Mouse (Mus musculus) CD4-positive helper T cell, adult 2 months (primary cell): Measurements from ENCODE around the gene Pon2.

Source experiments
- DNase-seq: peaks from one replicate; pipeline ENCODE4 v3.0.0-alpha.2; 2012; ENCODE audit warnings: low read depth, missing footprints, low spot score

Gene Pon2

DNA sequence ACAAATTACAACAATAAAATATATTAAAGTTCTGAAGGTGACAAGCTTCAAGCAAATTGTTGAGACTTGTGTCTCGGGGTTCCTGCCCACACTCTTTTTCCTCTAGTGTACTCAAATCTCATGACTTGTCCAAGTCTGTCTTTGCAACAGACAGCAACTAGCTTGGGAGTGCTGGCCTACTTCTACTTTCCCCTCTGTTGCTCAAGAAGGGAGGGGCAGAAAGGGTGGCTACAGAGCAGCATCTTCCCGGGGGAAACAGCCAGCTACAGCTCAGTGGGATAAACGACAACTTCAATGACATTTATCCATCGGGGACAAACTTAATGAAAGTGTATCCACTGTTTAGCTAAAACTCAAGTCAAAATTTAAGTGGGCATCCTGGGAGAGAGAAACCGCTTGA is 5.4 kb downstream of the Pon2 start:
- DNase-seq, result no peak

DNA sequence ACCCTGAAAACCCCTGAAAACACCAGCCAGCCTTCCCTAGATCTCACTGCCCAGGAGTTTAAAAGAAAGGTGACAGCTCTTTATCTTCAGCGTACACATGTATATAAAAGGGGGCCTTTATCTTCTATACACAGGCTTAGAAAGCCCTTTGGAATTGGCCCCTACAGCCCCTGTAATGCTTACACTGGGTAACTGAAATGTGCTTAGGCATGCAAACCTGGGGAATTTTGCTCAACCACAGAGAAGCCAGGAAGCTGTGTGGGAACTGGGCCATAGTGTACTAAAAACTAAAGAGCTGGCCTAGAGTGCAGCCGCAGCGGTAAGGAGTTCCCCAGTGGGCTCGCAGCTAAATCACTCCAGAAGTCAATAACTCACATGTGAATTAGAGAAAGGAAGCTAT is 6.8 kb downstream of the Pon2 start:
- DNase-seq, result no peak

DNA sequence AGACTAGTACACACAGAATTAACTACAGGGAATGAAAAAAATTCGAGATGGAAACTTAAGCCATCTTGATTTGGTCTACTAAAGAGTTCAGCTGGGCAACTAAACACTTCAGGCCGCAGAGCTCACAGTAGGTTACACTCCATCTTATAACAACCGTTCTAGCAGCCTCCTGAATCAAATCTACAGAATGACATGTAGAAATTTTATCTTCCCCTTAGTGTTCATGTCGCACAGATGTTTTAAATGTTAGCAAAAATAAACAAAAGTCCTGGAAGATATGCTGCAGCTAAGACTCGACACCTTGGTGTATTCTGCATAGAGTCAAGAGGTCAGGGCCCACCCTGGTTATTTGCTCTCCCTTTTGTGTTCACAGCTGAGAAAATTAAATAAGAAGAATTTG is 10.3 kb downstream of the Pon2 start:
- DNase-seq, result no peak

DNA sequence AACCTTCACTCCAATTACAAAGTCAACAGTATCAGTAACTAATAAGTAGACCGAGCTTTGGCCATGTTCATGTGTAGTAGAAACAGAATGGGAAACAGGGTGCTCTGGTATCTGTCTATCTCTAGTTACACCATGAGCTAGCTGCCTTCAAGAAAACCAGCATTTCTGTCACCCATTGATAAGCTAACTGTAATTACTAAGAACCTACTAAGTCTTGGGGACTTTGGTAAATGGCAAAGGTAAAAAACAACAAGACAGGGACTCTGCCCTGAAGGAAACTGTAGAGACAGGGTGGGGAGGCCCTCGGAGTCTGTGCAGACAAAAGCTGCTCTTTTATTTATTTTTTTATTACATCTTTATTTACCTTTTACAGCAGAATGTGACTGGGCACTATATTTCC is 10.9 kb downstream of the Pon2 start:
- no peak for DNase-seq

DNA sequence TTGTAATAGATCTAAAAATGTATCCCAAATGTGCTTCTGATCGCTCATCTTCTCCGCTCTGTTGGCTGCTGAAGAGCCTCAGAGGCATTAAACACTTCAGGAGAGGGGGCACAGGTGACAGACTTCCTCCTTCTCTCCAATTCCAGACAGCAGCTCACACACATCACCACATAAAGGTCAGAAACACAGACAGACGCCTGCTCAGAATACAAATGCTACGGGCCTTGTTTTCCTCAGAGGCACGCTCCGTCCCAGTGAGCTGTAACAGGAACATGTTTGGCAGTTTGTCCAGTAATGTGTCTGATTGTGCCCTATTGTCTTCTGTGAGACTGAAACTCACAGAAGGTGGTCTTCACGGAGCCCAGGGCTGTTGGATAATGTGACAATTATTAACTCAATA is 15.8 kb downstream of the Pon2 start:
- no peak for DNase-seq

DNA sequence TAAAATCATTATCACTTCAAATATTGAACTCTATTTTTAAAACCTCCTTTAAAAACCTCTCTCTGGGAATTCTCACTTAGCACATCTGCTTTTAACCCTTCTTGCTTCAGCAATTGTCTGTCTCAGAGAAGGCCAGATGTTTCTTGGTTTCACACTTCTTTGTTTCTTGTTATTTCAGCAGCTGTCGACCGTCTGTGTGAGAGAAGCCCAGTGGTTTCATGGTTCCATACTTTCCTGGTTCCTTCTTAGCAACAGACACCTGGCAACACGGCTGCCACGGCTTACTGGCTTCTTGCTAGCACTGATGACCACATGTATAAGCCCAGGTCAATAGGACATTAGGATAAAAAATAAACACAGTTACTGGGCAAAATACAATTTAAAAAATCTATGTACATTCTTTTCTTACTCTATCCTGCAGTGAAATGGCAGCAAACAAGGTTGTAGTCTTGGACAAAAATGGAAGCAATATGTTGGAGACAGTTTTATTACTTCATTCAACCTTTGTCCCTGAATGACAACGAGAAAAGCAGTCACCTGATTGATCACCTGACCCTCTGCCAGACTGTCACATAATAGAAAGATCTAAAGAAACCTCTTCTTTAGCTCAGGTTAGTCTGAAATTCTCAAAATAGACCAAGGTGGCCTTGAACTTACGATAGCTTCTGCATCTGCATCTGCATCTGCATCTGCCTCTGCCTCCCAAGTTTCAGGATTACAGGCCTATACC is 17.5 kb downstream of the Pon2 start:
- no peak for DNase-seq

DNA sequence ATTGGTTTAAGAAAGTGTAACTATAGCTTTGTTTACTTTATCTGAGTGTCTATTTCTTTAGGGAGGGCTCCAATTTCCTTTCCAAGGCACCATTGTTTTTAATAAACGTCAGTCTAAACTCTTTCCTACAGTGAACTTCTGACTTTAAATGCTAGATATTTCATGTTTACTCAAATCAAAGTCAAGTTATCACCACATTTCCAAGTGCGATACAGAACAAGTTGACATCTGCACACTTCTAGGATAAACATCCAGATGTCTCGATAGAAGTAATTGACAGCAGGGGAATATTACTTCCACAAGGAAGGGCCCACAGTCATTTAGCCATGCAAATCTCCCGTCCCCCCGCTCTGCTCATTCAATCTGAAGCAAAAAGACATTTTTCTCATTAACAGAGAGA is 20.3 kb downstream of the Pon2 start:
- no peak for DNase-seq

DNA sequence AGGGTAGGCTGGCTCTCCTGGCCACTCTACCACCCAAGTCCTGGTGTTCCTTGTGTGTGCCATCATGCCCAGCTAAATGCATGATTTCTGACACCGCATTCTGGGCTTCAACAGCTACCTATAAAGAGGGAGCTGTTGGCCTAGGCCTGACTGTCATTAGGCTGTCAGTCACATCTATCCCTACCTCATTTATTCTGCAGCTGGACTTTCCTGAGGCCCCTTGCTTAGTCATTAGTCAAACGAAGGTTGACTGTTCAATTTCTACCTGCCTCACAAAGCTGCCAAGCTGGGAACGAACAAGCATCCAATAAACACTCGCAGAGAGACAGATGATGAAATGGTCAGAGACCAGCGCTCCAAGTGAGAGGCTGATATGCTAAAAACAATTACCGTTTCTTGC is 28.6 kb downstream of the Pon2 start:
- DNase-seq, result no peak

DNA sequence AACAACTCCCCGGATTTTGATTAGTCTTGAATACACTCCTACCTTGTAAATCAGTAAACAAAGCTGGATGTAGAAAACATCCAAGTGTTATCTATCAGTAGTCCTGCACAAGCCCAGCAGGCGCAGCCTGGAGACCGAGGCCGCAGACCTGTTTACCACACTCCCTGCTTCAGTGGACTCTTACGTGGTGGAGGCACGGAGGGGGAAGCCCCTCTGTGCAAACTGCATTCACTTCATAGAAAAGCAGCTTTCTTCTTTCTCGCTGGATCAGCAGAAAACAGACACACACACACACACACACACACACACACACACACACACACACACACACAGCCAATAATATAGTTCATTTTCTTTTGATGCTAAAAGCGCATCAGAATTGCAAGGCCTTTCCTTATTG is 33.5 kb downstream of the Pon2 start:
- no peak for DNase-seq

DNA sequence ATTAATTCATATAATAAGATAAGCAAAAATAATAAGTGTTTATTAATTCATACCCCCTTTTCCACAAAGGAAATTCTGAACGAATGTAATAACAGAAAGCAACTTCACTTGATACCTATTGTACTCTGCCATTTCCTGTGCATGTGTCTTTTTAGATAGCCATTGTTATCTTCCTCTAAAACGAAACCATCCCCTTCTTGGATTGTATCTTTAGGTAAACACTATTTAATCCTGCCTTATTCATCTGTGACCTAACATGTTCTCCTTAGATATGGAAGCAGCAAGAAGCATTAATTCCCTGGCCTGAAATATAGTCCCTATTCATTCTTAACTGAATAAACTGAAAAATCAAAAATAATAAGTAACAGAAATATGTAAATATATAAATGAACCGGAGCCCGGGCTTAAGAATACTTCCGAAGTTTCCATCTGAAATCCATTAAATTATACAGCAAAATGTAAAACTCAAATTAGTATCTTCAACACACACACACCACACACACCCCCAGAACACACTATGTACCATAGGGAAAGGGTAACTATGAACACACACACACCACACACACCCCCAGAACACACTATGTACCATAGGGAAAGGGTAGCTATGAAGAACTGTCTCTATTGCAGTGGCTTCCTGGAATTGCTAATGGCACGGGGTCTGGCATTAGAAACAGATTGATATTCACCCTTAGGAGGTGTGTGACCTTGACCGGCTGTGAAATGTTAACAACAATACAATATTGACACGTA is 34.8 kb downstream of the Pon2 start:
- no peak for DNase-seq

DNA sequence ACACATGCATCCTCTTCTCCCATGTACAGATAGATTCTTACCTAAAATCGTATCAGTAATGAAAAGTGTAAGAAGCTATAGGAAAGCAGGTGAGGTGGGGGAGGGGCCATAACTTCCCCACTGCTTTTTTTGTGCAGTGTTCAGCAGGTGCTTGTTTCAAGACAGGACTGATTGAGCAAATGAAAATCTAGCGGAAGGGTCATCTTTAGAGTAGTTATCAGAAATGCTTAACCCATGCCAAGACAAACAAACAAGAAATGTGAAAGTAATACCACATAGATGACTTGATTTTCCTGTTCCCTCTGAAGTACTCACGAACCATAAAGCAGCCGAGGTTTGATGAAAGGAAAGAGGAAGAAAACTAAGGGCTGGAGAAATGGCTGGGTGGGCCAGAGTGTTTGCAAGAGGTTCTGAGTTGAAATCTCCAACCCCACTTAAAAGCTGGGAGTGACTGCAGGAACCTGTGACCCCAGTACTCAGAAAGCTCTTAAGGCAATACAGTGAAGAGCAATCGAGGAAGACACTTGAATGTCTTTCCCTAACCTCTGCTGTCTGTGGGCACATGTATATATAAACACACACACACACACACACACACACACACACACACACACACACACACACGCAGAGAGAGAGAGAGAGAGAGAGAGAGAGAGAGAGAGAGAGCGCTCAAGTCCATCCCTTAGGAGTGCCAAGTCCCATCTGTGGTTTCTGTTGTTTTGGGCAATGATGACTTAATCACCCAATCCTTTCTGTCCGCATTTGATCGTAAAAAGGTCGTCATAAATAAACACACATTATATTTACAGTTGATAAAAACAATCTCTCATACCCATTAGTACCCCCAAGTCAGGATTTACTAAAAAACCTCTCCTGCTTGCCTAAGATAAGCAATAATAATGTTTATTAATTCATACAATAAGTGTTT is 35.7 kb downstream of the Pon2 start:
- DNase-seq, result no peak

DNA sequence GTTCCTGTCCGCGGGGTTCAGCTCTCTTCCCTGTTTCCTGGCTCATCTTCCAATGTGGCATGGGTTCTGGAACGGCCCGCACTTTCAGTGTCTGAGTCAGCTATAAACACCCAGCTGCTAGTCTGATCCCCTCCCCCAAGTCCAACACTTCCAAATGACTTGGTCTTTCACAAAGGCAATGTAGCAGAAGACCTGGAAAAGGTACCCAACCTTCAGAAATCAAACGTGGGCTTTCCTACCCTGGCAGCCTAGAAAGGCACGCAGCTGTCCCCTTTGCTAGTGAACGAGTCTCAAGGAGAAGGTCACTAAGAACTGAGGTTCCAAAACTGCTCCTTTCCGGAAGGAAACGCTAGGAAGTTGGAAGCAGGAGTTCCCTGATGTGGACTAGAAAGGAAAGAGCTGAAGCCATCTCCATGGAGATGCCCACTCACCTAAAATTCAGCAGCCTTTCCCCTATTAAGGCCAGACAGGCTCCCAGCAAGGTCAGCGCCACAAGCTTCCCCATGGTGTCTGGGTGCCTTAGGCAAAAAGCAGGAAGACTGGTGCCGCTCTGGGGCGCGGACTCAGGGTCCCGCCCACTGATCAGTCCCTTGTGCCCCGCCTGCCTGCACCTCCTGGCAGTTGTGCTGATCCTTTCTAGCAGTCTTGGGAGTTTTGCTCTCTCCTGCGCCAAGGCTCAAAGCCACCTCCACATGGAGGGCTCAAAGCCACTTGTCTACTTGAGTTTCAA is 42.4 kb downstream of the Pon2 start, which contains the start of gene Pon3:
TSS of gene Pon3 (minus strand) at position 565 of the 730 bp plus-strand sequence.
- peak; percentile 10 for DNase-seq

DNA sequence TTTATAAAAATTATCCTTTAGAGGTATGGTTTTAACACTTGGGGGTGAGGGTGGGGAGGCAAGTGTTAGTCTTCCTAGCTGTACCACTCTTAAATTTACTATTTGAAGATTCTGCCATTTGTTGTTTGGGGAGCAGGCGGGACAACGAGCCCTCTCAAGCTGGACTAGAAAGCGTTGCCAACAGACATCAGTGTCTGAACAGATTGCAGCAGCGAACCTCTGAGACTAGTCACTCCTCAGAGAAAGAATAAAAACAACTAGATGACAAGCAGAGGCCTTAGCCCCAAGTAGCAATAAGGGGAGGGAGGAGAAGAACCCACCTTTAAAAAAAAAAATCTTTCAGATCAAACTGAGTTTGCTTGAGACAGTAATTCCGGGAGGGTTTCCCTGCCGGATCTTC is 43.0 kb downstream of the Pon2 start:
- no peak for DNase-seq

DNA sequence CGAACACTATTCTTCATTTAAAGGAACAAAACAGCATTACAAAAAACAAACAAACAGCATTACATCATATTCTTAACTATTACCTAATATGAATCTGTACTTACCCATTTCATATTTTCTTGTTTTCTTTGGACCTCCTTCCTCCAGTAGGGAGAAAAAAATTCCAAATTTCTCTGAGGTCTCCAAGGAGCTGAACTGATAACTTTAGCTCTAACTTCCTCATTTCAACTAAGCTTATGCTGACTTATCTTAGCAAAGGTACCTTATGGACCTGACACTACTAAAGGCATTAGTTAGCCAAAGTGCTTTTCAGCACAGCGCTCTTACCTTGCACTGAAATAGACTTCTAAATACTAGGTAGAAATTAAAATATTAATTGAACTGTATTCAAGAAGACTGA is 43.4 kb downstream of the Pon2 start:
- no peak for DNase-seq

DNA sequence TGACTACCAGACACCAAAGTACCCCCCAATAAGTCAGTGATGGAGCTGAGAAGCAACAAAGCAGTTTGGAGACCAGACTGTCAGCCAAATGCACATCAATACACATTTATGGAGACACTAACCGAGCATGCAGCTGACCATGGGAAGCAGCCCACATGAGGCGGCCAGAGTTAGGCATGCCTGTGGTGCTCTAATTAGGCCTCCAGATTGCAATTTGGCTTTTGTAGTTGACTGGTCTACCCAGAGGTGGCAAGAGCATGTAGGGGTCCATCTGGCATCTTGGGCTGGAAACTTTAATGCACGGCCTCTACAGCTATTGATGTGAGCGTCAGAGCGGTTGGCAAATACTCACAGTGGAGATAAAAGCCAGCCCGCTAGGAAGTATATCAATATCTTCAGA is 52.3 kb downstream of the Pon2 start:
- no peak for DNase-seq

DNA sequence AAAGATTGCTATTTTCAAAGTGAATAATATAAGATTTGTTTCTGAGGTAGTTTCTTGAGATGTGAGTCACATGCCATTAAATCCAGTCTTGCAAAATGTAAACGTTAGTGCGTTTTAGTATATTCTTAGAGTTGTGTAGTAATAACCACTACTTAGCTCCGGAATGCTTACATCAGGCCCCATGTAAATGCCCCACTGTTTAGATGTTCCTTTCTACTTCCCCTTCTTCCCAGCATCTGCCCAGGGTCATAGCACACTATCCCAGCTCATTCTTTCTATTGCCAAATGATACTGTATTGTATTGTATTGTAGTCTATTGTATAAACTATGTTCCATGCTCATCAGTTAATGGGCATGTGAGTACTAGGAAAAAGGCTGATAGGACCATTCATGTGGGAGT is 59.5 kb downstream of the Pon2 start:
- no peak for DNase-seq

DNA sequence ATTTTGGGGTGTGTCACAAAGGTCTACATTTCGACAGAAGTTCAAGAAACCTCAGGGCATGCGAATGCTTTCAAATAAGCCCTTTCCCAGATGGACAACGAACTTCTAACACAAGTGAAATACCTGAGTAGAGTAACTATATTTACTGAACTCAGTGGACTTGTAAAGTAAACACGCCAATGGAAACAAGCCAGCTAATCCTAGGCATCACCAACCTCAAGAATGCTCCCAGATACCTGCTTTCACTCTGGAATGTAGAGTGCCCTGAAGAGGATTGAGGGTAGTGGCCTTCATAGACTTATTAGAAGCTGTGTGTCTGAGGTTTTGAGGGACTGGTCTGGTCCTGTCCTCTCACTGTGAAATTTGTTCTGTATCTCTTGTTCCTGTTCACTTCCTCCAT is 60.7 kb downstream of the Pon2 start:
- DNase-seq, result no peak

DNA sequence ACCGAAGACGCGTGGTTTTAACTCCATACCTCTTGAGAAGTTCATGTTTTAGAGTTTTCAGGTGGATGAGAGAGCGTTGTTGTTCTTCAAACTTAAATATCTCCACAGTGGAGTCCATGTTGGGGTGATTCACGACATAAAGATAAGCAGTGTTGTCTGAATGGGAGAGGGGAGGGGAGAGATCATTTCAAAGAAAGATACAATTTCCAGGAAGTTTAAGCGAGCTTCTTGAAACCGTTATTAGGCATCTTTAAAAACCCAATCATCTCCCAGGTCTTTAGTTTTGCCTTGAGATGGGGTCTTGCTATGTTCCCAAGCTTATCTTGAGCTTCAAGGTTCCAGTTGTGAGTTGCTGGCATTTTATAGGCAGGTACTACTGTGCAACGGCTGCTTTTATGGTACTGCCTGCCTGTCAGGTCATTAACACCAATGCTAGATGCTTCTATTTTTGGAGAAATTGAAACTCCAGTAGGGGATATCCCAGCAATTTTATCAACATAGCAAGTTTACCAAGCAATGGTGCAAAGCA is 61.3 kb downstream of the Pon2 start:
- DNase-seq, result no peak

DNA sequence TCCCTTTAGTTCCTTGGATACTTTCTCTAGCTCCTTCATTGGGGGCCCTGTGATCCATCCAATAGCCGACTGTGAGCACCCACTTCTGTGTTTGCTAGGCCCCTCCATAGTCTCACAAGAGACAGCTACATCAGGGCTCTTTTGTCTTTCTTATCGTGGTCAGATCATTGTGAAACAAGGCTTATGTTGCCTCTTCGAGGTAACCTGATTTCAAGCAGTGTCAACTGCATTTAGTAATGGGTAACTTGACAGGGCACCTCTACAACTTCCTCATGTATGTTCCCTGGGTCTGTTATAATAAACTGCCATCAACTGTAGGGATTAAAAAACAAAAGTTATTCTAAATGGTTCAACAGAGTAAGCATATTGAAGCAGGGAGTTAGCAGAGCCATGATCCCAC is 63.7 kb downstream of the Pon2 start:
- DNase-seq, result no peak

DNA sequence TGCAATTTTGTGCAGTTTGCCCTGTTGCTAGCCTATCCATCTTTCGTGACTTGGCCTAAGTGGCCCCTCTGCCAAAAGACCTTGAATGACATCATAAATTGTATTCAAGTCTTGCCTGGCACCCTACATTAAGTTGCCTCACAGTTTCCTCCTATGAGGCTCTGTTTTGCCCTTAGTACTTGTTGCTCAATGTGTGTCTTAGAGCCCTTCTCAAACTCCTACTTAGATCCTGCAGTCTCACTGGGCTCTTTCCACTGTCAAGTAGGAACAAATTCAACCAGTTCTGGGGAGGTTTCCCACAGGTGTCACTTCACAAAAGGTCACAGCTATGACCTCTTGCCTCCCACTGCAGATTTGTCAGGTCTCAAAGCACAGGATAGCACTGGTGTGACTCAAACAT is 64.4 kb downstream of the Pon2 start:
- DNase-seq, result no peak

DNA sequence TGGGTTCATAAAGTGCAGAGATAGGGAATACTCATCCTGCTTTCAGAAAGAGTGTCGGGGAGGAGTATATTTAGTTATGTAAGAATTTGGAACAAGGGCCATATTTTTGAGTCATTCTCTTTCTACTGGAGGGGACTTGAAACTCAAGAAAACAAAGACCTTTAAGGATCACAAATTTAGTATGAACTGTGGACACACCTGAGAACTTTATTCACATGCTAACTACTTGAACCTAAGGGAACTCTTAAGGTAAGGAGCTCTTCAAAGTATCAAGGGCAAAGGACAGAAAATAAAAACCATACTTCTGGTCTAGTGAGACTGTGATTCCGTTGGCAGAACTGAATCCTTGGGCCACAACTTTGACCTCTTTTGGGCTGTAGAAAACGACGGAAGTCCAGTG is 66.2 kb downstream of the Pon2 start:
- DNase-seq, result no peak
